ENCODE assay signal across 8 mouse cellular contexts in genomic region chr11:117117321-117117720, GRCm38 (mm10). TPM values are rescaled to one million over a fixed set of nuclear protein-coding genes. Genes with fewer than 3 reads are reported as not detected.
DNase-seq lines count a peak whose midpoint lies in the region; ATAC-seq and TF ChIP-seq lines count a peak whose summit lies in the region.

No protein-coding gene starts in this region.

- H3K4me2 ChIP-seq in heart, embryonic 13.5 days: peak overlapping the region; percentile 76
- peak overlapping the region; percentile 79 for H3K4me2 ChIP-seq in forebrain, embryonic 16.5 days (ENCODE audit: low read length)
- H3K4me2 ChIP-seq in liver, postnatal 0 days (ENCODE audit: low read depth, low read length): peak overlapping the region; percentile 94

- intact Hi-C loops in heart, postnatal 36 days (cut with DNase I): no loop called here

- TF ChIP-seq CTCF in liver, postnatal 0 days (IDR thresholded peaks at IDR 0.05; ENCODE audit: low read depth): no peak

- no peak for DNase-seq in heart, postnatal 36 days
- peak; percentile 74 for DNase-seq in brain, adult 2 months (ENCODE audit: low read depth, low spot score)
- no peak for DNase-seq in liver, postnatal 0 days
- DNase-seq in adrenal gland, postnatal 4 days (ENCODE audit: low spot score in 2 of 2): no peak
- DNase-seq in thymus, postnatal 25 days: no peak

- peaks cover 85% of the 10 kb centered on the region for H3K4me1 ChIP-seq in heart, embryonic 13.5 days
- H3K4me1 ChIP-seq in forebrain, embryonic 16.5 days (replicated peaks; ENCODE audit: control insufficient read depth, insufficient read depth, low read length): peaks cover 64% of the 10 kb centered on the region
- H3K4me1 ChIP-seq in liver, postnatal 0 days (ENCODE audit: insufficient read depth): peaks cover 43% of the 10 kb centered on the region

- no peak for ATAC-seq in heart, embryonic 13.5 days (ENCODE audit: extremely low read depth, insufficient number of reproducible peaks, low FRiP score, low TSS enrichment)
- ATAC-seq in forebrain, embryonic 16.5 days: no peak
- ATAC-seq in liver, postnatal 0 days: no peak
- no peak for ATAC-seq in megakaryocyte-erythroid progenitor cell, adult 5-6 weeks (replicated peaks; ENCODE audit: low FRiP score, low TSS enrichment, poor library complexity, severe bottlenecking)

- H3K27ac ChIP-seq in heart, embryonic 13.5 days (replicated peaks): peak overlapping the region; percentile 33
- H3K27ac ChIP-seq in forebrain, embryonic 16.5 days (ENCODE audit: low read length): no peak overlapping the region
- peak overlapping the region; percentile 99; the same call in 1 of the 2 replicates for H3K27ac ChIP-seq in liver, postnatal 0 days (ENCODE audit: low read depth)

- H3K9me3 ChIP-seq in heart, embryonic 13.5 days: 0 out of 2 replicates have a peak, but pooled peaks cover 5% of the 10 kb centered on the region
- H3K9me3 ChIP-seq in forebrain, embryonic 16.5 days (ENCODE audit: control insufficient read depth, low read length): no peaks in the 10 kb centered on the region
- no peaks in the 10 kb centered on the region for H3K9me3 ChIP-seq in liver, postnatal 0 days (ENCODE audit: low read length)

- peak overlapping the region; percentile 76 for H3K4me3 ChIP-seq in heart, embryonic 13.5 days
- H3K4me3 ChIP-seq in forebrain, embryonic 16.5 days (replicated peaks; ENCODE audit: low read length): peak overlapping the region; percentile 82
- H3K4me3 ChIP-seq in liver, postnatal 0 days (ENCODE audit: low read depth, low read length): no peak overlapping the region

- 67% methylated on average over 18 of the region's 18 CpGs for WGBS in heart, embryonic 13.5 days
- WGBS in forebrain, embryonic 16.5 days: 41% methylated on average over 18 of the region's 18 CpGs
- WGBS in liver, postnatal 0 days (ENCODE audit: insufficient replicate concordance): 64% methylated on average over 18 of the region's 18 CpGs

- H3K36me3 ChIP-seq in heart, embryonic 13.5 days: peaks cover 25% of the 10 kb centered on the region
- H3K36me3 ChIP-seq in forebrain, embryonic 16.5 days (ENCODE audit: control insufficient read depth, insufficient read depth): 0 out of 2 replicates have a peak, but pooled peaks cover 2% of the 10 kb centered on the region
- H3K36me3 ChIP-seq in liver, postnatal 0 days (replicated peaks; ENCODE audit: insufficient read depth, low read length): peaks cover 12% of the 10 kb centered on the region; the same call in 1 of the 2 replicates

- no peaks in the 10 kb centered on the region for H3K27me3 ChIP-seq in heart, embryonic 13.5 days (replicated peaks)
- no peaks in the 10 kb centered on the region for H3K27me3 ChIP-seq in forebrain, embryonic 16.5 days (replicated peaks; ENCODE audit: control insufficient read depth, insufficient read depth, low read length)
- H3K27me3 ChIP-seq in liver, postnatal 0 days (ENCODE audit: insufficient read depth, low read length): no peaks in the 10 kb centered on the region

- H3K9ac ChIP-seq in heart, embryonic 13.5 days: peak overlapping the region; percentile 91
- H3K9ac ChIP-seq in forebrain, embryonic 16.5 days (replicated peaks; ENCODE audit: low read depth, low read length): peak overlapping the region; percentile 33
- no peak overlapping the region for H3K9ac ChIP-seq in liver, postnatal 0 days (replicated peaks)

- no peak for TF ChIP-seq EP300 in liver, postnatal 0 days (IDR thresholded peaks at IDR 0.05; ENCODE audit: low read depth)

RNA-seq across cellular contexts. Expression of gene Sec14l1, which starts 2.4 kb away (rescaled TPM):
- 44.5 and 45.3 TPM in 2 replicates for polyA plus RNA-seq in heart, embryonic 13.5 days (2015; fragmentation: Nextera tagmentation; extraction: Ambion mirVana)
- 10 to 100 TPM; 67.9 to 75.2 TPM for total RNA-seq in heart, postnatal 36 days (2021)
- polyA plus RNA-seq in forebrain, embryonic 16.5 days (2015; fragmentation: Nextera tagmentation; extraction: Ambion mirVana): 76.9 and 83.7 TPM in 2 replicates
- polyA plus RNA-seq in liver, postnatal 0 days (2015; fragmentation: Nextera tagmentation; extraction: Ambion mirVana): 8.2 and 9.2 TPM in 2 replicates
- 13.5 and 14.4 TPM in 2 replicates for total RNA-seq in megakaryocyte-erythroid progenitor cell, adult 5-6 weeks (2014; fragmentation: Nextera tagmentation)
- total RNA-seq in megakaryocyte-erythroid progenitor cell, adult 5-6 weeks (2017): 6.7 and 10.6 TPM in 2 replicates
- total RNA-seq in adrenal gland, postnatal 4 days (2021): 100 to 1,000 TPM; 171 to 174 TPM

Comparison
In these comparisons a context has a peak if more than half of its experiments do, and no peak if none do; other contexts are left out.
1. RNA of gene Sec14l1, which starts 2.4 kb away (total RNA-seq): 171 to 174 TPM in adrenal gland, postnatal 4 days and 67.9 to 75.2 TPM in heart, postnatal 36 days; 6.7 to 14.4 TPM in megakaryocyte-erythroid progenitor cell, adult 5-6 weeks; every median in the first group is over 4 times any median in the second.
2. Peak in every context shown above with its lines, with median percentiles within 50 percentile points of each other: H3K4me2 ChIP-seq.